8 mouse cellular contexts compared by ENCODE assay signal in the genomic region with DNA sequence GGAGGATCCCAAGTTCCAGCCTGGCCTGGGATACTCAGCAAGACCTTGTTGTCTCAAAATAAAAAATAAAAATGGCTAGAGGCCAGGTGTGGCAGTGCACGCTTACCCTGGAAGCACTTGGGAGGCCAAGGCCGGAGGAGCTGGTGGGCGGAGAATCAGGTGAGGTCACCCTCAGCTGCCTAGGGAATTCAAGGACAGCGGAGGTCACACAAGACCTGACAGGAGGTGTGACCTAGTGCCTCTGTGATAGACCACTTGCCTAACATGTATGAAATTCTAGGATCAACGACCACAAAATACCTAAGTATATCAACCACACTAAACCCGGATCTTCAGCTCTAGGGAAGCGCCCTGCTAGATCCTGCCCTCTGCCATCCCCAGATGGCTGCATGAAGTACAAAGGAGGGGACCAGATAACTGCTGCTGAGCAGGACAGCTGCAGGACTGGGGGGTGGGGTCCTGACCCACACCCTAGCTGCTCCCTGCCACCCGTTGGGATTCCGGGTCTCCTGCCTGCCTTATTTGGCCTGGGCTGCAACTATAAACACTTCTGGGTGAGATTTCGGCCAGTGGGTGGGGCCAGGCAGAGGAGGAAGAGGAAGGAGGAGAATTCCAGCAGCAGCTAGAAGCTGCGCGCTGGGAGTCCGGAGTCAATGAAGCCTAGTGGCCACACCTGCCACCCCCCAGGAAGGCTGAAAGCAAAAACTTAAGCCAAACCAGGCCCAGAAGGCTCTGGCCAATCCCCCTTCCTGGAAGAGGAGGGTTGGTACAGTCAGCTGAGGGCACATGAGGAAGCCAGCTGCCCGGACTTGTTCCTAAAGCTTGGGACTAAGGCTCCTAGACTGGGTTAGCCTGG. TPM values are rescaled to one million over a fixed set of nuclear protein-coding genes. Genes with fewer than 3 reads are reported as not detected.
DNase-seq lines count a peak whose midpoint lies in the region; ATAC-seq lines count a peak whose summit lies in the region.

No protein-coding gene starts in this region.

- peak overlapping the region; percentile 19; the same call in 1 of the 2 replicates for H3K4me2 ChIP-seq in neural tube, embryonic 11.5 days (ENCODE audit: low read depth)
- H3K4me2 ChIP-seq in forebrain, embryonic 13.5 days: peak overlapping the region; percentile 53
- peak overlapping the region; percentile 40; the same call in 1 of the 2 replicates for H3K4me2 ChIP-seq in hindbrain, embryonic 13.5 days
- peak overlapping the region; percentile 29 for H3K4me2 ChIP-seq in limb, embryonic 15.5 days
- H3K4me2 ChIP-seq in midbrain, embryonic 13.5 days (replicated peaks): no peak overlapping the region; the same call in 1 of the 2 replicates

- H3K36me3 ChIP-seq in neural tube, embryonic 11.5 days (ENCODE audit: control insufficient read depth, insufficient read depth, low read length): no peaks in the 10 kb centered on the region
- H3K36me3 ChIP-seq in forebrain, embryonic 13.5 days (ENCODE audit: poor library complexity, severe bottlenecking): no peaks in the 10 kb centered on the region
- H3K36me3 ChIP-seq in hindbrain, embryonic 13.5 days: no peaks in the 10 kb centered on the region
- peaks cover 2% of the 10 kb centered on the region; the same call in 1 of the 2 replicates for H3K36me3 ChIP-seq in limb, embryonic 15.5 days
- H3K36me3 ChIP-seq in midbrain, embryonic 13.5 days: no peaks in the 10 kb centered on the region

- 48% methylated on average over 14 of the region's 14 CpGs for WGBS in neural tube, embryonic 11.5 days
- WGBS in forebrain, embryonic 13.5 days: 61% methylated on average over 14 of the region's 14 CpGs
- 58% methylated on average over 14 of the region's 14 CpGs for WGBS in hindbrain, embryonic 13.5 days
- 39% methylated on average over 14 of the region's 14 CpGs for WGBS in limb, embryonic 15.5 days
- WGBS in midbrain, embryonic 13.5 days: 58% methylated on average over 14 of the region's 14 CpGs

- peak overlapping the region; percentile 34; the same call in 1 of the 2 replicates for H3K27ac ChIP-seq in neural tube, embryonic 11.5 days (ENCODE audit: low read depth, low read length)
- H3K27ac ChIP-seq in forebrain, embryonic 13.5 days: peak overlapping the region; percentile 74; the same call in 1 of the 2 replicates
- peak overlapping the region; percentile 80 for H3K27ac ChIP-seq in hindbrain, embryonic 13.5 days
- peak overlapping the region; percentile 76 for H3K27ac ChIP-seq in limb, embryonic 15.5 days
- peak overlapping the region; percentile 48 for H3K27ac ChIP-seq in midbrain, embryonic 13.5 days

- no peak for DNase-seq in neural tube, embryonic 11.5 days (ENCODE audit: low spot score)
- DNase-seq in neural tube, embryonic 10.5 days (ENCODE audit: extremely low spot score, low spot score): no peak
- no peak for DNase-seq in frontal cortex, adult 2 months (ENCODE audit: extremely low spot score in 1 of 2, low spot score in 1 of 2)
- DNase-seq in spleen, postnatal 14 days (ENCODE audit: low spot score in 2 of 2): no peak

- 0 out of 2 replicates have a peak overlapping the region, but pooled peaks have one; percentile 4 for H3K9ac ChIP-seq in neural tube, embryonic 11.5 days (ENCODE audit: low read length)
- H3K9ac ChIP-seq in forebrain, embryonic 13.5 days: 0 out of 2 replicates have a peak overlapping the region, but pooled peaks have one; percentile 37
- no peak overlapping the region for H3K9ac ChIP-seq in hindbrain, embryonic 13.5 days
- H3K9ac ChIP-seq in limb, embryonic 15.5 days: no peak overlapping the region
- 0 out of 2 replicates have a peak overlapping the region, but pooled peaks have one; percentile 29 for H3K9ac ChIP-seq in midbrain, embryonic 13.5 days (replicated peaks)

- H3K27me3 ChIP-seq in neural tube, embryonic 11.5 days (ENCODE audit: control insufficient read depth, insufficient read depth, low read length): no peaks in the 10 kb centered on the region
- peaks cover 19% of the 10 kb centered on the region for H3K27me3 ChIP-seq in forebrain, embryonic 13.5 days
- H3K27me3 ChIP-seq in hindbrain, embryonic 13.5 days: peaks cover 11% of the 10 kb centered on the region; the same call in 1 of the 2 replicates
- no peaks in the 10 kb centered on the region for H3K27me3 ChIP-seq in limb, embryonic 15.5 days
- H3K27me3 ChIP-seq in midbrain, embryonic 13.5 days: no peaks in the 10 kb centered on the region

- ATAC-seq in neural tube, embryonic 11.5 days (ENCODE audit: insufficient read depth, low FRiP score, low TSS enrichment): no peak
- peak; percentile 38 for ATAC-seq in forebrain, embryonic 13.5 days
- 0 out of 2 replicates have a peak, but pooled peaks have one; percentile 21 for ATAC-seq in hindbrain, embryonic 13.5 days (ENCODE audit: low FRiP score)
- no peak; the same call in 1 of the 2 replicates for ATAC-seq in limb, embryonic 15.5 days (ENCODE audit: insufficient number of reproducible peaks, low FRiP score, low TSS enrichment, low read depth)
- ATAC-seq in midbrain, embryonic 13.5 days: no peak; the same call in 1 of the 2 replicates

- H3K4me1 ChIP-seq in neural tube, embryonic 11.5 days (ENCODE audit: control insufficient read depth, insufficient read depth, low read length): peaks cover 19% of the 10 kb centered on the region
- H3K4me1 ChIP-seq in forebrain, embryonic 13.5 days: peaks cover 26% of the 10 kb centered on the region
- H3K4me1 ChIP-seq in hindbrain, embryonic 13.5 days (replicated peaks): peaks cover 41% of the 10 kb centered on the region
- peaks cover 61% of the 10 kb centered on the region for H3K4me1 ChIP-seq in limb, embryonic 15.5 days
- peaks cover 23% of the 10 kb centered on the region for H3K4me1 ChIP-seq in midbrain, embryonic 13.5 days (replicated peaks)

- H3K9me3 ChIP-seq in neural tube, embryonic 11.5 days (ENCODE audit: control insufficient read depth, low read length): no peaks in the 10 kb centered on the region
- no peaks in the 10 kb centered on the region for H3K9me3 ChIP-seq in forebrain, embryonic 13.5 days (replicated peaks)
- no peaks in the 10 kb centered on the region for H3K9me3 ChIP-seq in hindbrain, embryonic 13.5 days
- no peaks in the 10 kb centered on the region for H3K9me3 ChIP-seq in limb, embryonic 15.5 days
- H3K9me3 ChIP-seq in midbrain, embryonic 13.5 days: no peaks in the 10 kb centered on the region

- no peak overlapping the region for H3K4me3 ChIP-seq in neural tube, embryonic 11.5 days (ENCODE audit: low read depth, low read length)
- no peak overlapping the region for H3K4me3 ChIP-seq in forebrain, embryonic 13.5 days
- H3K4me3 ChIP-seq in hindbrain, embryonic 13.5 days: no peak overlapping the region
- no peak overlapping the region for H3K4me3 ChIP-seq in limb, embryonic 15.5 days
- no peak overlapping the region for H3K4me3 ChIP-seq in midbrain, embryonic 13.5 days (replicated peaks)

RNA-seq across cellular contexts. Expression of a gene that starts 28.1 kb away (rescaled TPM):
- 5.5 and 7.5 TPM in 2 replicates for polyA plus RNA-seq in neural tube, embryonic 11.5 days (2014; fragmentation: Nextera tagmentation; extraction: Ambion mirVana)
- polyA plus RNA-seq in forebrain, embryonic 13.5 days (2015; fragmentation: Nextera tagmentation; extraction: Ambion mirVana): 1.4 and 2.0 TPM in 2 replicates
- polyA plus RNA-seq in hindbrain, embryonic 13.5 days (2015; fragmentation: Nextera tagmentation; extraction: Ambion mirVana): 2.5 and 3.2 TPM in 2 replicates
- 17.5 and 23.3 TPM in 2 replicates for polyA plus RNA-seq in limb, embryonic 15.5 days (2015; fragmentation: Nextera tagmentation; extraction: Ambion mirVana)
- 1.6 and 2.9 TPM in 2 replicates for polyA plus RNA-seq in midbrain, embryonic 13.5 days (2015; fragmentation: Nextera tagmentation; extraction: Ambion mirVana)
- polyA plus RNA-seq in frontal cortex, adult 2 months (2012; rRNA removed): 7.4 and 9.1 TPM in 2 replicates

RNA-seq across cellular contexts. Expression of a gene that starts 44.8 kb away (rescaled TPM):
- 34.3 and 37.1 TPM in 2 replicates for polyA plus RNA-seq in neural tube, embryonic 11.5 days (2014; fragmentation: Nextera tagmentation; extraction: Ambion mirVana)
- 29.1 and 32.3 TPM in 2 replicates for polyA plus RNA-seq in forebrain, embryonic 13.5 days (2015; fragmentation: Nextera tagmentation; extraction: Ambion mirVana)
- polyA plus RNA-seq in hindbrain, embryonic 13.5 days (2015; fragmentation: Nextera tagmentation; extraction: Ambion mirVana): 9.9 and 10.4 TPM in 2 replicates
- 31.8 and 36.1 TPM in 2 replicates for polyA plus RNA-seq in limb, embryonic 15.5 days (2015; fragmentation: Nextera tagmentation; extraction: Ambion mirVana)
- polyA plus RNA-seq in midbrain, embryonic 13.5 days (2015; fragmentation: Nextera tagmentation; extraction: Ambion mirVana): 13.8 and 14.1 TPM in 2 replicates
- 2.4 and 2.5 TPM in 2 replicates for polyA plus RNA-seq in frontal cortex, adult 2 months (2012; rRNA removed)

RNA-seq across cellular contexts. Expression of a gene that starts 47.1 kb away (rescaled TPM):
- 62.0 and 76.9 TPM in 2 replicates for polyA plus RNA-seq in neural tube, embryonic 11.5 days (2014; fragmentation: Nextera tagmentation; extraction: Ambion mirVana)
- 69.1 and 69.9 TPM in 2 replicates for polyA plus RNA-seq in forebrain, embryonic 13.5 days (2015; fragmentation: Nextera tagmentation; extraction: Ambion mirVana)
- polyA plus RNA-seq in hindbrain, embryonic 13.5 days (2015; fragmentation: Nextera tagmentation; extraction: Ambion mirVana): 69.2 and 69.6 TPM in 2 replicates
- 40.8 and 47.6 TPM in 2 replicates for polyA plus RNA-seq in limb, embryonic 15.5 days (2015; fragmentation: Nextera tagmentation; extraction: Ambion mirVana)
- 73.0 and 80.7 TPM in 2 replicates for polyA plus RNA-seq in midbrain, embryonic 13.5 days (2015; fragmentation: Nextera tagmentation; extraction: Ambion mirVana)
- polyA plus RNA-seq in frontal cortex, adult 2 months (2012; rRNA removed): 40.2 and 51.2 TPM in 2 replicates

RNA-seq across cellular contexts. Expression of a gene that starts 47.2 kb away (rescaled TPM):
- 30.1 and 31.1 TPM in 2 replicates for polyA plus RNA-seq in neural tube, embryonic 11.5 days (2014; fragmentation: Nextera tagmentation; extraction: Ambion mirVana)
- polyA plus RNA-seq in forebrain, embryonic 13.5 days (2015; fragmentation: Nextera tagmentation; extraction: Ambion mirVana): 33.6 and 36.1 TPM in 2 replicates
- 37.1 and 37.9 TPM in 2 replicates for polyA plus RNA-seq in hindbrain, embryonic 13.5 days (2015; fragmentation: Nextera tagmentation; extraction: Ambion mirVana)
- 49.4 and 51.0 TPM in 2 replicates for polyA plus RNA-seq in limb, embryonic 15.5 days (2015; fragmentation: Nextera tagmentation; extraction: Ambion mirVana)
- 37.8 and 38.1 TPM in 2 replicates for polyA plus RNA-seq in midbrain, embryonic 13.5 days (2015; fragmentation: Nextera tagmentation; extraction: Ambion mirVana)
- 62.3 and 86.3 TPM in 2 replicates for polyA plus RNA-seq in frontal cortex, adult 2 months (2012; rRNA removed)

RNA-seq across cellular contexts. Expression of a gene that starts 53.7 kb away (rescaled TPM):
- 219 and 243 TPM in 2 replicates for polyA plus RNA-seq in neural tube, embryonic 11.5 days (2014; fragmentation: Nextera tagmentation; extraction: Ambion mirVana)
- polyA plus RNA-seq in forebrain, embryonic 13.5 days (2015; fragmentation: Nextera tagmentation; extraction: Ambion mirVana): 193 and 198 TPM in 2 replicates
- 153 and 157 TPM in 2 replicates for polyA plus RNA-seq in hindbrain, embryonic 13.5 days (2015; fragmentation: Nextera tagmentation; extraction: Ambion mirVana)
- polyA plus RNA-seq in limb, embryonic 15.5 days (2015; fragmentation: Nextera tagmentation; extraction: Ambion mirVana): 268 and 295 TPM in 2 replicates
- polyA plus RNA-seq in midbrain, embryonic 13.5 days (2015; fragmentation: Nextera tagmentation; extraction: Ambion mirVana): 136 and 152 TPM in 2 replicates
- 66.0 and 67.4 TPM in 2 replicates for polyA plus RNA-seq in frontal cortex, adult 2 months (2012; rRNA removed)

Comparison
In these comparisons a context has a peak if more than half of its experiments do, and no peak if none do; other contexts are left out.
1. ATAC-seq: peak in forebrain, embryonic 13.5 days (single experiment) and hindbrain, embryonic 13.5 days (single experiment); none in neural tube, embryonic 11.5 days (single experiment), limb, embryonic 15.5 days (single experiment) and midbrain, embryonic 13.5 days (single experiment).
2. H3K9ac ChIP-seq: peak in neural tube, embryonic 11.5 days (single experiment), forebrain, embryonic 13.5 days (single experiment) and midbrain, embryonic 13.5 days (single experiment); none in hindbrain, embryonic 13.5 days (single experiment) and limb, embryonic 15.5 days (single experiment).
3. Peak in every context shown above with its lines, with median percentiles within 50 percentile points of each other: H3K27ac ChIP-seq.